Mouse (Mus musculus) stomach, embryonic 16.5 days (tissue): ENCODE measurements around the gene Celf5. TPM values are rescaled to one million over a fixed set of nuclear protein-coding genes. Genes with fewer than 3 reads are reported as not detected.

ENCODE experiments used
- ATAC-seq: fragments of 200-750 bp; cut with Nextera tagmentation; 2 replicates; pipeline ENCODE4 v1.8.0; 2017; ENCODE audit warnings: moderate number of reproducible peaks, moderate TSS enrichment; ENCODE audit not compliant: insufficient read depth, low FRiP score
- H3K27ac ChIP-seq: fragments of 300-500 bp; sonication (generic); 2 replicates; pipeline ENCODE4 v1.5.1; 2014; ENCODE audit warnings: low read length
- H3K27me3 ChIP-seq: fragments of 300-500 bp; sonication (generic); 2 replicates; pipeline ENCODE4 v1.6.1; 2014; ENCODE audit warnings: low read length, control low read depth, mixed read lengths; ENCODE audit not compliant: control insufficient read depth, insufficient read depth
- H3K36me3 ChIP-seq: fragments of 300-500 bp; sonication (generic); 2 replicates; pipeline ENCODE4 v1.6.1; 2014; ENCODE audit warnings: low read length; ENCODE audit not compliant: control insufficient read depth, insufficient read depth
- H3K4me1 ChIP-seq: fragments of 300-500 bp; sonication (generic); 2 replicates; pipeline ENCODE4 v1.6.1; 2014; ENCODE audit warnings: low read length, control low read depth, mixed read lengths; ENCODE audit not compliant: control insufficient read depth, insufficient read depth
- H3K4me2 ChIP-seq: fragments of 300-500 bp; sonication (generic); 2 replicates; pipeline ENCODE4 v1.6.1; 2014; ENCODE audit warnings: low read depth, low read length, mixed read lengths
- H3K4me3 ChIP-seq: fragments of 300-500 bp; sonication (generic); replicated peaks from 2 replicates; pipeline ENCODE4 v1.5.1; 2014; ENCODE audit warnings: mild to moderate bottlenecking, low read length
- H3K9ac ChIP-seq: fragments of 300-500 bp; sonication (generic); 2 replicates; pipeline ENCODE4 v1.6.1; 2014; ENCODE audit warnings: low read length
- H3K9me3 ChIP-seq: fragments of 300-500 bp; sonication (generic); replicated peaks from 2 replicates; pipeline ENCODE4 v1.6.1; 2016; ENCODE audit warnings: low read length, control low read depth; ENCODE audit not compliant: control insufficient read depth
- WGBS: fragments of 180-500 bp; shearing (Covaris S2); extraction: QIAGEN DNeasy Blood & Tissue Kit; methylation state at CpG from one replicate; pipeline ENCODE4 v1.1.7; 2014; 5-methylcytosine and 5-hydroxymethylcytosine counted together
- polyA plus RNA-seq: library from polyadenylated mRNA; unstranded; fragments of >200 nt; fragmentation: Nextera tagmentation; extraction: Ambion mirVana; gene quantifications from 2 replicates; pipeline ENCODE4 v1.2.1, GENCODE M21; 2015

Celf5 gene
- polyA plus RNA-seq, 1 experiment from 2014 or later: 1.3 TPM

- H3K4me3 ChIP-seq: peak overlapping the region; percentile 18; the same call in 1 of the 2 replicates
Observed at GRCm38 (mm10) chr10:81462415-81462804, 20.1 kb downstream of the Celf5 start.

GRCm38 (mm10) chr10:81461673-81462414 is 20.7 kb downstream of the Celf5 start:
- no peaks in the 10 kb centered on the region for H3K36me3 ChIP-seq
- H3K4me2 ChIP-seq: 0 out of 2 replicates have a peak overlapping the region, but pooled peaks have one; percentile 19
- H3K27me3 ChIP-seq: peaks cover 60% of the 10 kb centered on the region
- WGBS: 7% methylated on average over 16 of the region's 16 CpGs
- peak overlapping the region; percentile 18 for H3K4me3 ChIP-seq
- no peaks in the 10 kb centered on the region for H3K9me3 ChIP-seq
- ATAC-seq: no peak
- 0 out of 2 replicates have a peak, but pooled peaks cover 7% of the 10 kb centered on the region for H3K4me1 ChIP-seq
- H3K9ac ChIP-seq: no peak overlapping the region; the same call in 1 of the 2 replicates
- H3K27ac ChIP-seq: no peak overlapping the region

More at GRCm38 (mm10) chr10:81462415-81462804, 20.1 kb downstream of the Celf5 start:
- Histone ChIP-seq H3K4me2 (0 out of 2 replicates have a peak overlapping the region, but pooled peaks have one; percentile 19), H3K9me3 (no peaks in the 10 kb centered on the region), H3K4me1 (0 out of 2 replicates have a peak, but pooled peaks cover 7% of the 10 kb centered on the region), H3K9ac (no peak overlapping the region), H3K27ac (no peak overlapping the region), H3K27me3 (peaks cover 60% of the 10 kb centered on the region), H3K36me3 (no peaks in the 10 kb centered on the region)
- WGBS: 40% methylated on average over 7 of the region's 7 CpGs
- no peak for ATAC-seq

GRCm38 (mm10) chr10:81460951-81461350 is 21.6 kb downstream of the Celf5 start:
- Histone ChIP-seq H3K27ac (no peak overlapping the region), H3K4me2 (no peak overlapping the region), H3K4me3 (no peak overlapping the region), H3K9ac (no peak overlapping the region), H3K4me1 (0 out of 2 replicates have a peak, but pooled peaks cover 7% of the 10 kb centered on the region), H3K9me3 (no peaks in the 10 kb centered on the region), H3K27me3 (peaks cover 68% of the 10 kb centered on the region), H3K36me3 (no peaks in the 10 kb centered on the region)
- WGBS: 48% methylated on average over 11 of the region's 11 CpGs
- no peak for ATAC-seq

DNA sequence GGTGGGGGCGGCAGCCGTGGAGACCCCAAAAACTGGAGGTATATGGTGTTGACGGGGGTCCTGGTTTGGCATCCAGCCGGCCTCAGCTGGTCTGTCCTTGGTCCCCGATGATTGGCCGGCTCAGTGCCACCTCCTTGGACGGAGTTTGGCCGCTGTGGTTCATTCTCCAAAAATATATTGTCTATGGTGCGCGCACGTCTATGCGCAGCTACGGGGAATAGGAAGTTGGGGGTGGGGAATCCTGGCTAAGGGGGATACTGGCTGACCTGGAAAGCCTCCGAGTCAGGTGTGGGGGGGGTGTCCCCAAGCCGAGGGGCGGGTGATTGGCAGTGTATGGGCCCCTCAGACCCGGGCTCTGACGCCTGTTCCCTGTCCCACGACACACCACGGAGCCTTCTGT is 22.0 kb downstream of the Celf5 start:
- no peaks in the 10 kb centered on the region for H3K9me3 ChIP-seq
- no peak for ATAC-seq
- no peak overlapping the region for H3K27ac ChIP-seq
- no peak overlapping the region for H3K4me2 ChIP-seq
- no peaks in the 10 kb centered on the region for H3K36me3 ChIP-seq
- no peak overlapping the region for H3K9ac ChIP-seq
- H3K4me3 ChIP-seq: no peak overlapping the region
- 0 out of 2 replicates have a peak, but pooled peaks cover 7% of the 10 kb centered on the region for H3K4me1 ChIP-seq
- WGBS: 32% methylated on average over 20 of the region's 20 CpGs
- peaks cover 73% of the 10 kb centered on the region for H3K27me3 ChIP-seq

GRCm38 (mm10) chr10:81459399-81459798 is 23.1 kb downstream of the Celf5 start:
- Histone ChIP-seq H3K27me3 (peaks cover 73% of the 10 kb centered on the region), H3K4me1 (0 out of 2 replicates have a peak, but pooled peaks cover 7% of the 10 kb centered on the region), H3K9ac (no peak overlapping the region), H3K4me3 (no peak overlapping the region), H3K27ac (no peak overlapping the region), H3K4me2 (no peak overlapping the region), H3K36me3 (no peaks in the 10 kb centered on the region), H3K9me3 (no peaks in the 10 kb centered on the region)
- no peak for ATAC-seq
- WGBS: 66% methylated on average over 21 of the region's 21 CpGs

DNA sequence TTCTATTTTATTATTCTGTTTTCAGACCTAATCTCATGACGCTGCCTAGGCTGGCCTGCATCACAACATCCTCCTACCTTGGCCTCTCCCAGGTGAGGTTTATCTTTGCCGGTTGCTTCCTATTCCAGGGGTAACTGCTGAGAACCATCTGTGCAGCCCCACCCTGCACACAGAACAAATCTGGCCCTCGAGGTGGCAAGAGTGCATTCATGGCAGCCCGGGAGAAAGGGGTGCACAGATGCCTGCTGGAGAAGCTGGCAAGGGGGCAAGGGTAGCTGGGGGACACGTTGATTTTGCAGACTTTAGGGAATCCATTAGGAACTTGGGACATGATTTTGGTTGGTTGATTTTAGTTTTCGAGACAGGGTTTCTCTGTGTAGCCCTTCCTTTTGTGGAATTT is 24.2 kb downstream of the Celf5 start:
- ATAC-seq: no peak
- WGBS: 69% methylated on average over 6 of the region's 6 CpGs

DNA sequence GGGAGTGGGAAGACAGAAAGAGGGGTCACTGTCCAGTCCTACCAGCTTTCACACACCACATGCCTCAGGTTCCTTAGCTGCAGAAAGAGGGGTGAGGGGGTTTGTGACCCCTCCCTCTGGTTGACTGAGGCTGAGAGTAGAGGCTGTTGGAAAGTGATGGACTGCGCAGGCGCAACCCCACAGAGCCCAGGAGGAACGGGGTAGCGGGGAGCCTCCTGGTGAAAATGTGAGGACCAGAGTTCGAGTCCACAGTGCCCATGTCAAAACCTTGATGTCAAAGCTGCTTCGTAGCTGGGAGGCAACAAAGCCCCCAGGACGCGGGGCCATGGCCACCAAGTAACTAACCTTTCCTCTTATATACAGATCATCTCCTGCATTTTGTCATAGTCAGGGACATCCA is 24.9 kb downstream of the Celf5 start:
- Histone ChIP-seq H3K27ac (no peak overlapping the region), H3K9ac (no peak overlapping the region), H3K4me1 (0 out of 2 replicates have a peak, but pooled peaks cover 5% of the 10 kb centered on the region), H3K36me3 (no peaks in the 10 kb centered on the region), H3K4me3 (no peak overlapping the region), H3K27me3 (peaks cover 75% of the 10 kb centered on the region), H3K9me3 (no peaks in the 10 kb centered on the region), H3K4me2 (no peak overlapping the region)
- no peak for ATAC-seq
- 77% methylated on average over 8 of the region's 8 CpGs for whole genome bisulfite sequencing

More for the DNA sequence above, 24.2 kb downstream of the Celf5 start:
- no peak overlapping the region for H3K4me3 ChIP-seq
- 0 out of 2 replicates have a peak, but pooled peaks cover 5% of the 10 kb centered on the region for H3K4me1 ChIP-seq
- H3K9ac ChIP-seq: no peak overlapping the region
- H3K27me3 ChIP-seq: peaks cover 75% of the 10 kb centered on the region
- no peaks in the 10 kb centered on the region for H3K9me3 ChIP-seq
- no peak overlapping the region for H3K4me2 ChIP-seq
- no peaks in the 10 kb centered on the region for H3K36me3 ChIP-seq
- no peak overlapping the region for H3K27ac ChIP-seq

- Histone ChIP-seq H3K9ac (no peak overlapping the region), H3K4me1 (0 out of 2 replicates have a peak, but pooled peaks cover 5% of the 10 kb centered on the region), H3K27ac (no peak overlapping the region), H3K27me3 (peaks cover 75% of the 10 kb centered on the region), H3K36me3 (no peaks in the 10 kb centered on the region), H3K4me3 (no peak overlapping the region), H3K9me3 (no peaks in the 10 kb centered on the region), H3K4me2 (no peak overlapping the region)
- WGBS: 31% methylated on average over 12 of the region's 12 CpGs
- no peak for ATAC-seq
Observed at GRCm38 (mm10) chr10:81456983-81457563, 25.4 kb downstream of the Celf5 start.
